Mouse (Mus musculus) limb, embryonic 15.5 days (tissue): ENCODE data around the gene Armcx5. TPM values are rescaled to one million over a fixed set of nuclear protein-coding genes. Genes with fewer than 3 reads are reported as not detected.
"Not testable (repeated sequence)": the region's sequence is repeated elsewhere in the genome, so short reads cannot be mapped to it uniquely, and the experiment has no call there.

Experiments
- ATAC-seq: fragments of 200-750 bp; cut with Nextera tagmentation; 2 replicates; pipeline ENCODE4 v1.8.0; 2017; ENCODE audit warnings: low read depth, moderate TSS enrichment; ENCODE audit not compliant: insufficient number of reproducible peaks, low FRiP score, low TSS enrichment
- H3K27ac ChIP-seq: fragments of 300-500 bp; sonication (generic); 2 replicates; pipeline ENCODE4 v1.5.1; 2015; ENCODE audit warnings: moderate library complexity, mild to moderate bottlenecking, inconsistent platforms
- H3K27me3 ChIP-seq: fragments of 300-500 bp; sonication (generic); 2 replicates; pipeline ENCODE4 v1.6.1; 2015; ENCODE audit warnings: inconsistent platforms
- H3K36me3 ChIP-seq: fragments of 300-500 bp; sonication (generic); 2 replicates; pipeline ENCODE4 v1.6.1; 2015; ENCODE audit warnings: inconsistent platforms
- H3K4me1 ChIP-seq: fragments of 300-500 bp; sonication (generic); 2 replicates; pipeline ENCODE4 v1.6.1; 2015; ENCODE audit warnings: inconsistent platforms
- H3K4me2 ChIP-seq: fragments of 300-500 bp; sonication (generic); 2 replicates; pipeline ENCODE4 v1.6.1; 2015; ENCODE audit warnings: mild to moderate bottlenecking, inconsistent platforms
- H3K4me3 ChIP-seq: fragments of 300-500 bp; sonication (generic); 2 replicates; pipeline ENCODE4 v1.5.1; 2015; ENCODE audit warnings: mild to moderate bottlenecking, inconsistent platforms
- H3K9ac ChIP-seq: fragments of 300-500 bp; sonication (generic); 2 replicates; pipeline ENCODE4 v1.6.1; 2015; ENCODE audit warnings: inconsistent platforms
- H3K9me3 ChIP-seq: fragments of 300-500 bp; sonication (generic); 2 replicates; pipeline ENCODE4 v1.6.1; 2016; ENCODE audit warnings: inconsistent platforms
- WGBS: fragments of 180-500 bp; shearing (Covaris S2); methylation state at CpG from one replicate; pipeline ENCODE4 v1.1.7; 2015; 5-methylcytosine and 5-hydroxymethylcytosine counted together
- polyA plus RNA-seq: library from polyadenylated mRNA; unstranded; fragments of >200 nt; fragmentation: Nextera tagmentation; extraction: Ambion mirVana; gene quantifications from 2 replicates; pipeline ENCODE4 v1.2.1, GENCODE M21; 2015

Armcx5 gene
- polyA plus RNA-seq, result 10.4 TPM in 2 replicates

DNA sequence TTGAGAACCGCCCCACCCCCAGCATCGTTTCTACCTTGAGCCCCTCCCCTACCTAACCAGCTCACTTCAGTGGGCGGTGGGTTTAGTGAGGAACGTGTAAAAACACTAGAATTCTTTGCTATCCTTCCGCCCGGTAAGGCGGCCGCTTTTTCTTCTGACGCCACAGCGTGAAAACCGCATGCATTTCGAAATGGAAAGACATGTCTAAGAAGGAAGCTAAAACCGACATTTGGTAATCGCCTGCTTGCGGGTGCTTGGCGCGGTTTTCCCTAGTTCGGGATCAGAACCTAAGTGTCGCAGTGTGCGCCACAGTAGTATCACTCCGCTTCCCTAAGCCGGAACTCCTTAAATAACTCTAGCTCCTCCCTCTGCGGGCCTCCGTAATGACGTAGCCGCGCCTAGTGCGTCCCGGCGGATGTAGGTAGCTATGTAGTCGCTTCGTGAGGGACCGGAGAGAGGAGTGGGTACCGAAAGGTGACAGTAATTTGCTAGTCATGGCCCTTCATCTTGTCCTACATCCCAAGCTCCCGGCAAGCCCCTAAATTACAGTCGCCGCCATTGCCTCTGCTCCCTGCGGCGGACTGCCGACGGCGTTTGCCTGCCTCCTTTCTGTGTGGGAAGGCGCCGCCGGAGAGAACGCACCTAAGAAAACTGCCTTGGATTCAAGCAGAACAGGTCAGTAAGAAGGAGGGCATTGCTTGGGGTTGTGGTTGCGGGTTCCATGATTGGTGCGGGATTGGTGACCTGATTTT, at the start of gene Armcx5, which contains the start of gene Gprasp1:
Gene Armcx5, plus strand, starts transcription at position 430 of the 752 bp plus-strand sequence.
Gene Gprasp1, plus strand, starts transcription at position 430 of the 752 bp plus-strand sequence.
- peak; percentile 86 for ATAC-seq
- no peaks in the 10 kb centered on the region for H3K9me3 ChIP-seq
- H3K4me1 ChIP-seq, result no peaks in the 10 kb centered on the region; the same call in 1 of the 2 replicates
- no peaks in the 10 kb centered on the region for H3K27me3 ChIP-seq
- peak within 1 kb of the TSS; percentile 52 for H3K9ac ChIP-seq
- peak within 1 kb of the TSS; percentile 59 for H3K4me3 ChIP-seq
- H3K36me3 ChIP-seq, result no peaks in the 10 kb centered on the region
- peak within 1 kb of the TSS; percentile 77 for H3K27ac ChIP-seq
- WGBS, result 22% methylated on average over 48 of the region's 48 CpGs
- H3K4me2 ChIP-seq, result peak within 1 kb of the TSS; percentile 46

DNA sequence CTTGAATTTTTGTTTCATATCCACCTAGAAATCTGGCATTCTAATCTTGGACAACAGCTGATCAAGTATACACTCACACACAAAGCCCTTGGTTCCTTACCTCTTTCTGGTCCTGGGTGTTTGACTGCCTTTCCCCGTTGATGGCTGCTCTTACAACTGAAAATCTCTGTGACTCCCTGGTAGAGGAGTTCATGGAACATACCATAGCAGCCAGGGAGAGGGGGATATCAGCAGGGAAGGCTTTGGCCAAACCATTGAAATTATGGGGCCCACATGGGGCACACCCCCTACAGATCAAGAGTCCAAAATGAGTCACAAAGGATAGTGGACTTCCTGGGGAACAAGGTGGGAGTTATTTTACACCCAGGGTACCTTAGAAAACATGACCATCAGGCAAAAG, 48.9 kb upstream of the Armcx5 start, which contains the start of gene Tcp11x2:
Gene Tcp11x2, minus strand, starts transcription at position 158 of the 400 bp plus-strand sequence.
- no peak within 1 kb of the TSS for H3K4me2 ChIP-seq
- H3K4me1 ChIP-seq, result no peaks in the 10 kb centered on the region
- no peak within 1 kb of the TSS for H3K27ac ChIP-seq
- no peak for ATAC-seq
- no peak within 1 kb of the TSS for H3K9ac ChIP-seq
- H3K27me3 ChIP-seq, result peaks cover 6% of the 10 kb centered on the region; the same call in 1 of the 2 replicates
- H3K9me3 ChIP-seq, result no peaks in the 10 kb centered on the region
- H3K36me3 ChIP-seq, result no peaks in the 10 kb centered on the region
- H3K4me3 ChIP-seq, result no peak within 1 kb of the TSS
- 58% methylated on average over 1 of the region's 1 CpGs for WGBS

DNA sequence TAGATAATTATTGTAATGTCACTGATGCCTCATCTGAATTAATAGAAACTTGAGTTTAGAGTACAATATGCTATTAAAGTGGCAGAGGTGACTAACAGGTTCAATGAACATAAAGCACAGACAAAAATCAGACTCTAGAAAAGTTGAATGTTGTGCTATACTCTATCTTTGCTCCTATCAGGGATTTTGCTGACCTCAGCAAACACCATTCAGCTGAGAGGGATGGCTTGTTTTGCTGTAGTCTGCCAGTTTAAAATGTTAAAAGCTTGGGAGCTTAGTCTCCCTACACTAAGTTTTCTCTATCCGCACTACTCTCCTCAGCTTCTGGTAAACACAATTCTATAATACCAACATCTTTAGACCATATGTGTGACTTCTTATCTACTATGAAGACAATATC, 39.4 kb upstream of the Armcx5 start:
- no peaks in the 10 kb centered on the region for H3K36me3 ChIP-seq
- WGBS, result 93% methylated on average over 1 of the region's 1 CpGs
- no peak for ATAC-seq
- no peak overlapping the region for H3K4me3 ChIP-seq
- no peak overlapping the region for H3K4me2 ChIP-seq
- H3K4me1 ChIP-seq, result no peaks in the 10 kb centered on the region
- no peak overlapping the region for H3K27ac ChIP-seq
- H3K9ac ChIP-seq, result no peak overlapping the region
- no peaks in the 10 kb centered on the region for H3K9me3 ChIP-seq
- H3K27me3 ChIP-seq, result 0 out of 2 replicates have a peak, but pooled peaks cover 8% of the 10 kb centered on the region

DNA sequence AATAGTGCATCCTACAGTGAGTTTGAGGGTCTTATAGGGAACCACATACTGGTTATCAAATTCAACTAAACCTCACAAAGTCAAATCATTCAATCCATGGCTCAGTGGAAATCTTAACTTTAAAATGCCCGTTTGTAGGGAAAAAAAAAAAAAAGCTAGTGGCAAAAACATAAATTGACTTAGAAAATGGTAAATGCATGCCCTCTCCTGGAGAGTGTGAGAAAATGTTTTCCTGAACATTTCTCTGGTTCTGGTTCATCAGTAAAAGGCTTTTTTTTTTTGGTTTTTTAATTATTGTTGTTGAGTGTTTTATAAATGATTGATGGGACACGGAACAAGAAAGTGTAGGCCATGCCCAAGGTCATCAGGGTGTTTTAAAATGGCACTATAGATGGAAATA, 38.2 kb upstream of the Armcx5 start:
- H3K4me1 ChIP-seq, result no peaks in the 10 kb centered on the region
- no peaks in the 10 kb centered on the region for H3K9me3 ChIP-seq
- no peak overlapping the region for H3K4me3 ChIP-seq
- no peak overlapping the region for H3K27ac ChIP-seq
- no peak overlapping the region for H3K4me2 ChIP-seq
- ATAC-seq, result no peak
- H3K27me3 ChIP-seq, result 0 out of 2 replicates have a peak, but pooled peaks cover 8% of the 10 kb centered on the region
- no peaks in the 10 kb centered on the region for H3K36me3 ChIP-seq
- WGBS, result 39% methylated on average over 2 of the region's 2 CpGs
- H3K9ac ChIP-seq, result no peak overlapping the region

DNA sequence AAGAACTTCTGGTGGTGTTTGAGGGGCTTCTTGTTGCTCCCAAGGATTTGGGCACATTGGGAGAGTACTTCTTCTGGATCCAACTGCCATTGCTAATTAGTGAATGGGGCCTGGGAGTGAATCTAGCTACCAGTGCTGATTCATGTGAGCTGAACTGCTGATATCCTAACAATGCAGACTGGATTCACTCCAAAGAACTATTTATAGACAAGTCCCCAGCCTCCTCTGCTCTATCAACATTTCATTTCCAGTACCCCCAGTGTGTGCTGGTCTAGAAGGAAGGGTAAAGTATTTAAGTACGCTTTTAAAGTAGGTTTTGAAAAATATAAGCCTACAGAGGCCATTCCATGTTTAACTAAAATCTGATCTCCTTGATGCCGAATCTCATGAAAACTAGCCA, 29.7 kb upstream of the Armcx5 start:
- H3K36me3 ChIP-seq, result no peaks in the 10 kb centered on the region
- no peaks in the 10 kb centered on the region for H3K4me1 ChIP-seq
- ATAC-seq, result no peak
- peaks cover 5% of the 10 kb centered on the region; the same call in 1 of the 2 replicates for H3K27me3 ChIP-seq
- no peak overlapping the region for H3K4me3 ChIP-seq
- 58% methylated on average over 2 of the region's 2 CpGs for WGBS
- no peak overlapping the region for H3K4me2 ChIP-seq
- no peak overlapping the region for H3K27ac ChIP-seq
- no peaks in the 10 kb centered on the region for H3K9me3 ChIP-seq
- H3K9ac ChIP-seq, result no peak overlapping the region

DNA sequence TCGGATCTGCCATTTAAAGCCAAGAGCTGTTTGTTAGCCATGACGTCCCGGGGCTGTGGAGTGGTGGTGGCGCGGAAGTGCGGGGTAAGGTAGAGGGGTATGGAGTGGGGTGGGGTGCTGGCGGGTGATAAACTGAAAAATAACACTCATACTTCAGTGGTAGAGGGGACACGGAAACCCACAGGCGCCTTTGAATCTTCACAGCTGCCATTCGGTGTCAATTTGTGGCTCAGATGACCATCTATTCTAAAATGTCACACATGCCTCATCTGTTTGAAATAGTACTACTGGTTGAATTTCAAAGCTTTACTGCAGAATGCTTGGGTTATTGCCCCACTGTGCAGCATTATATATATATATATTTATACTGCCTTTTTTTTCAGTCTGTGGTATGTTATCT, 17.4 kb upstream of the Armcx5 start, which contains the start of gene Tmsb15a:
Gene Tmsb15a, minus strand, starts transcription at position 101 of the 400 bp plus-strand sequence.
- WGBS, result 83% methylated on average over 10 of the region's 10 CpGs
- Histone ChIP-seq H3K27ac (no peak within 1 kb of the TSS), H3K4me3 (no peak within 1 kb of the TSS), H3K9me3 (no peaks in the 10 kb centered on the region), H3K4me2 (no peak within 1 kb of the TSS), H3K27me3 (peaks cover 17% of the 10 kb centered on the region; the same call in 1 of the 2 replicates), H3K36me3 (no peaks in the 10 kb centered on the region), H3K4me1 (no peaks in the 10 kb centered on the region), H3K9ac (no peak within 1 kb of the TSS)
- no peak for ATAC-seq

DNA sequence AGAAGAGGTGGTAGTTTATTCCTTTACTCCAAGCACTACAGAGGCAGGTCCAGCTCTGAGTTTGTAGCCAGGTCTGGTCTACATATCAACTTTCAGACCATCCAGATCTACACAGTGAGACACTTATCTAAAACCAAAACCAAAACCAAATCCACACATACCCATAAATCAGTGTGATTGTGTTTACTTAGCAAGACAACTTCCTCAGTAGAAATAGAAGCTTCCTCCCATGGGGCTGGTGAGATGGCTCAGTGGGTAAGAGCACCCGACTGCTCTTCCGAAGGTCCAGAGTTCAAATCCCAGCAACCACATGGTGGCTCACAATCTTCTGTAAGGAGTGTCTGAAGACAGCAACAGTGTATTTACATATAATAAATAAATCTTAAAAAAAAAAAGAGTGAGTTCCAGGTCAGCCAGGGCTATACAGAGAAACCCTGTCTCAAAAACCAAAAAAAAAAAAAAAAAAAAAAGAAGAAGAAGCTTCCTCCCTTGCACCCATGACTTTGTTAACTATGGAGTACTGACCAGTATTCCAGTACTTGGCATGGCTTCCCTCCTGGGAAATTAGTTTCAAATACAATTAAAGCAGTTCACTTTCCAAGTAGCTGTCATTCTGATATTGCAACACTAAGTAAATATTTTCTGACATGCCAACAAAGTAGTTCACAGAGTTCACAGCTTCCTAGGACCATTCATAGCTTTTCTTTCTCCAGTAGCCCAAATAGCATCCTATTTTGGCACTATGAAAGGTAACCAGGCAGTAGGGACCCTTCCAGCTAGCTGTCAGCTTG, 3.6 kb upstream of the Armcx5 start:
- no peak for ATAC-seq
- Histone ChIP-seq H3K4me3 (no peak overlapping the region), H3K4me2 (no peak overlapping the region), H3K9ac (no peak overlapping the region), H3K27ac (no peak overlapping the region), H3K9me3 (no peaks in the 10 kb centered on the region), H3K4me1 (no peaks in the 10 kb centered on the region; the same call in 1 of the 2 replicates), H3K36me3 (no peaks in the 10 kb centered on the region), H3K27me3 (no peaks in the 10 kb centered on the region)
- 91% methylated on average over 2 of the region's 2 CpGs for WGBS

DNA sequence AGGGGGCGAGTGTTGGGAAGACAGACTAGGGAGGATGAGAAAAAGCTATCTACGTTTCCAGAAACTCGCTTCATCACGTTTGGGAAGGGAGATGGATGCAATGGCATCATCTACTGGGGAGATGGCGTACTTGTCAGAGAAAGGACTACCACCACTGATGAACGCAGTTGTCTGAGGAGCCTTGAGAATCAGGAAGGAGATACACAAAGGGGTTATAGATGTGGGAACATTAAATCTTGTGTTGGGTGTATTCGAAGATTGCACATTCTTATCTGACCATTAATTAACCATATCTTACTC, 473 bp downstream of the Armcx5 start:
- 22% methylated on average over 7 of the region's 7 CpGs for WGBS

DNA sequence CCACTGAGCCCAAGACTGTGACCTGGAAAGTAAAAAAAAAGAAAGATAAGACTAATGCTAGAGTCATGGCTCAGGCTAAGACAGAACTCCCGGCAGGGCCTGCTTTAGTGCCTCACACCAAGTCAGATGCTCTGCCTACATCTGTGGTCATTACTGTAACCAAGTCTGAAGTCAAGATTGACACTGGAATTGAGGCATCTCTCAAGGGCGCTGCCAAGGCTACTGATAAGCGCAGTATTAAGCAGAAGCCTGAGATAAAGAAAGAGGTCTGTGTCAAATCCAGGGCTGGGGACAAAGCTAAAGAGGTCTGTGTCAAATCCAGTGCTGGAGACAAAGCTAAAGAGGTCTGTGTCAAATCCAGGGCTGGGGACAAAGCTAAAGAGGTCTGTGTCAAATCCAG, 2.8 kb downstream of the Armcx5 start:
- H3K4me1 ChIP-seq, H3K4me2 ChIP-seq, H3K9ac ChIP-seq, H3K27ac ChIP-seq, H3K4me3 ChIP-seq, H3K9me3 ChIP-seq, ATAC-seq, H3K27me3 ChIP-seq, H3K36me3 ChIP-seq: not testable (repeated sequence)
- WGBS, result 94% methylated on average over 3 of the region's 3 CpGs

More for the DNA sequence above, 473 bp downstream of the Armcx5 start:
- H3K9me3 ChIP-seq, result no peaks in the 10 kb centered on the region
- no peaks in the 10 kb centered on the region for H3K27me3 ChIP-seq
- ATAC-seq, result no peak
- H3K4me2 ChIP-seq, result peak overlapping the region; percentile 44
- H3K27ac ChIP-seq, result peak overlapping the region; percentile 77; the same call in 1 of the 2 replicates
- no peaks in the 10 kb centered on the region for H3K36me3 ChIP-seq
- H3K4me1 ChIP-seq, result no peaks in the 10 kb centered on the region; the same call in 1 of the 2 replicates
- peak overlapping the region; percentile 59 for H3K4me3 ChIP-seq
- peak overlapping the region; percentile 52 for H3K9ac ChIP-seq

DNA sequence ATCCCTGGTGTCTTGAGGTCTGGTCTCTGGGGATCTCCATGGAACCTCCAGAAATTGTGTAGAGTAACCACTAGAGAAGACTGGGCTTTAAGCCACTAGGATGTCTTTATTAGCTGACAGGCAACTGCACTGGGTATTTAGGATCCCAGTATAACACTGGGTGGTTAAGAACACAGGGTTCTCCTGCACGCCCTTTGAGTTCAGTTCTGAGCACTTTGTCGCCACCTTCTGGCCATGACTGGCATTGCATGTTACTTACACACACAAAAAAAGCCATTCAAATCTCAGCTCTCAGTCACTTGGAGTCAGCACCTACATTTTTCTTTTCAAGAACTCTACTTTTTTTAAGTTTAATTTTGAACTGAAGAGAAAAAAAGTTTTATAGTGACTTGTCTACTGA, 10.3 kb downstream of the Armcx5 start:
- H3K27ac ChIP-seq, result no peak overlapping the region
- no peak for ATAC-seq
- H3K4me2 ChIP-seq, result no peak overlapping the region
- H3K27me3 ChIP-seq, result no peaks in the 10 kb centered on the region
- 2% methylated on average over 2 of the region's 2 CpGs for WGBS
- no peaks in the 10 kb centered on the region for H3K4me1 ChIP-seq
- no peak overlapping the region for H3K4me3 ChIP-seq
- no peak overlapping the region for H3K9ac ChIP-seq
- H3K36me3 ChIP-seq, result no peaks in the 10 kb centered on the region
- H3K9me3 ChIP-seq, result no peaks in the 10 kb centered on the region

DNA sequence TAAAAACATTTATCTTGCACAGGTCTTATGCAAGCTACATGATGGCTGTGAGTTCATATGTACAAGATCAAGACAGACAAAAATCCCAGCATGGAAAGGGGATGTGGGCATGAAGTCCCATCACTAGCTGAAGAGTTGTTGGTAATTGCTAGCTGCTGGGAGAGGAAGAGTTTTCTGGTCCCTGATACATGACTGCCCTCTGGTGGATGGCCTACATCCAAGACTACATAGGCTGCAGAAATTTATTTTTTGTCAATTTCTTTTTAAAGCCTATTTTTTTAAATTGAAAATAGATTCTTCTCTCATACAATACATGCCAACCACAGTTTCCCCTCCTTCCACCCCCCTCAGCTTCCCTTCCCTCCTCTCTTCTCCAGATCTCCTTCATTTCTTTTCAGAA, 19.2 kb downstream of the Armcx5 start:
- Histone ChIP-seq H3K27ac (no peak overlapping the region), H3K4me3 (no peak overlapping the region), H3K4me1 (no peaks in the 10 kb centered on the region), H3K27me3 (no peaks in the 10 kb centered on the region), H3K36me3 (no peaks in the 10 kb centered on the region), H3K9me3 (no peaks in the 10 kb centered on the region), H3K4me2 (no peak overlapping the region), H3K9ac (no peak overlapping the region)
- ATAC-seq, result no peak

DNA sequence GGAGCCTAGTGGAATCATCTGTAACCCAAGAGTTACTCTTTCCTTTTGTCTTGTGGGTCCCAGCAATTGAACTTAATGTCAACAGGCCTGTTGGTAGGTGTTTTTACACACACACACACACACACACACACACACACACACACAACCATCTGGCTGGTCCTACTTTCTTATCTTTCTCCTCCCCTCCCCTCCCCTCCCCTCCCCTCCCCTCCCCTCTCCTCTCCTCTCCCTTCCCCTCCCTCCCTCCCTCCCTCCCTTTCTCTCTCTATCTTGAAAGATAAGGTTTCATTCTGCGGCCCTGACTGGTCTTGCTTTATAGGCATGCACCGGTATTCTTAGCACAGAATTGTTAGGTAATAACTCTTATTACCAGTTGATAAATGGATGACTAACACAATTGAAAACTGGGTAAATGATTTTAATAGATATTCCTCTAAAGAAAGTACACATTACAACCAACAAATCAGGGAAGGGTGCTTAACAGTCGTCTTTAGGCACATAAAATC, 25.6 kb downstream of the Armcx5 start:
- 82% methylated on average over 3 of the region's 3 CpGs for WGBS
- Histone ChIP-seq H3K9me3 (no peaks in the 10 kb centered on the region), H3K9ac (no peak overlapping the region), H3K36me3 (no peaks in the 10 kb centered on the region), H3K27me3 (no peaks in the 10 kb centered on the region), H3K4me3 (no peak overlapping the region), H3K4me1 (no peaks in the 10 kb centered on the region), H3K4me2 (no peak overlapping the region), H3K27ac (no peak overlapping the region)
- no peak for ATAC-seq
